Mouse (Mus musculus): ENCODE measurements around the gene Hs2st1.

Hs2st1 gene

DNA sequence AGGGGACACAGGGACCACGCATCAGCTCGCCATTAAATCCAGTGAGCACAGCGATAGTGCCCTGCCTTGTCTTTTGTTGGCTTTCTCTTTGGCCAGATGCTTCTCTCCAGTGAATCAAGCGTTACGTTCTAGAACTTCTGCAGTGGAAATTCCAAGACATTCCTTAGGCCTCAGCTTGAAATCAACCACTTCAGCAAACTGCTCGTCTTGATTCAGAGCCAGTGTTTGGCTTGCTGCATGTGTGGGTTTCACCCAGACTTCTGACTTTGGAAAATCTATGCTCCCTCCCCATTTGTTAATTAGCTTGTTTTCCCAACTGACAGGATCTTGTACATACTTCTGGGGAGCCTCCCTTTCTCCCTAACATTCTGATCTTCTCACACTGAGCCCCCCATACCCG, 16.8 kb upstream of the Hs2st1 start:
- no peak for DNase-seq (ENCODE audit: low spot score)

DNA sequence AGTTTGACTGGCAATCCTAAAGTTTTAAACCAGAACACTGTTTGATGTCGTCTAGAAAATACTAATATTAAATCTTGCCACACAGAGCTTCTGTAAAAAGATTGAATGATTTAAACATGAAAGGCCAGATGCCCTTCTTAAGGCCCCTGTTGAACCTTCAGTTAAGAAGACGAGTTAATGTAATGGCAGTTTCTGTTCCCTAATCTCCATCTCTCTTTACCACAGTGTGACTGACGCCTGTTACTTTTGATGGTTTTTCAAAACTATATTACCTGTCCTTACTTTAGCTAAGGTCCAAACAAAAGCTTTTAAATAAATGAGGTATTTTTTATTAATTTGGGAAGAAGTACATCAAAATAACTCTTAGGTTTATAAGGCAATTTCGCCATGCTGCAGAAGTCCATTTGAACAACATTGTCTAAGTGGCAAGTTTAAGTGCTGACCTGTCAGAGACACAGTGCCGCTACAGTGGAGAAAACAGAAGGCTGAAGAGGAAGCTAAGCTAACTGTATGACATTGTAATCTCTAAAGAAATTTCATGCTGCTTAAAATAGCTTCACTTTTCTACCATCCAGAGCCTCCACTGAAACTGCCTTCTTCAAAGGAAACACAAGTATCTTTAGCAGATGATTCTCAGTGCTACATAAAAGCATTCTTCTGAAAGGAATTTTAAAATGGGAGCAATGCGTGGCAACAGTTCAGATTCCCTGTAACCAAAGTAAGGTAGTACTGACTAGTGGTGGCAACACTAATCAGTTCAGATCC, 15.0 kb upstream of the Hs2st1 start:
- no peak for DNase-seq (ENCODE audit: low spot score)

DNA sequence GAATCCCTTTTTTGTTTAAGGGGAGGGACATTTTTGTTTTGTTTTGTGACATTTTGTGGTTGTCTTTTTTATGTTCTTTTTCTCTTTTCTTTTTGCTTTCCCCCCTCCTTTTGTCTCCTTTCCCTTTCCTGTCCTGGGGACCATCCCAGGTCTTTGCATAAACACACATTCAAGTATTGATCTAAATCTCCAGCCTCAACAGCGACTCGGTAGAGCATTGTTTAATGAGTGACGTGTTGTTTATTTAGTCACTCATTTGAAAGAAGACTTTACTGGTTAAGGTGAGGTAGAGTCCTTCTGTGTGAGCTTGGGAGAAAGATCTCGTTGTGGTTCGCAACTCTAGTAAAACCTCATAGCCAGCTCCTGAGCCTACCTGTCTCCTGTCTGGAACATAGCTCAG, 13.8 kb upstream of the Hs2st1 start:
- no peak for DNase-seq (ENCODE audit: low spot score)

DNA sequence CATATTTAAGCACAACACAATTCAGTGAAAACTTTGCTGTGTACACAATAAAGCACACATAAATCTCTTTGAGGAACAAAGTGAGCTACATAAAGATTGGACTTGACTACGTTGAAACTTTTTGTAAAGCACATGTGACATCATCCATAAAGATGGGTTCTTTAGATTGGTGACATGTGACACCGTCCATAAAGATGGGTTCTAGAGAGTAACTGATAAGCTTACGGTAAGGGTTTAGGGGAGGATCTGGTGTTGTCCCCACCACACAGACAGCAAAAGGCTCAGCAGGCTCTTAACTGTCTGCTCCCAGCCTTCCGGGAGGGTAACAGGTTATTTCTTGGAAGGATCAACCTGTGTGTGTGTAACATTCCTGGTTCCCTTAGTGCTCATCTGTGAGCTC, 12.3 kb upstream of the Hs2st1 start:
- no peak for DNase-seq (ENCODE audit: low spot score)

DNA sequence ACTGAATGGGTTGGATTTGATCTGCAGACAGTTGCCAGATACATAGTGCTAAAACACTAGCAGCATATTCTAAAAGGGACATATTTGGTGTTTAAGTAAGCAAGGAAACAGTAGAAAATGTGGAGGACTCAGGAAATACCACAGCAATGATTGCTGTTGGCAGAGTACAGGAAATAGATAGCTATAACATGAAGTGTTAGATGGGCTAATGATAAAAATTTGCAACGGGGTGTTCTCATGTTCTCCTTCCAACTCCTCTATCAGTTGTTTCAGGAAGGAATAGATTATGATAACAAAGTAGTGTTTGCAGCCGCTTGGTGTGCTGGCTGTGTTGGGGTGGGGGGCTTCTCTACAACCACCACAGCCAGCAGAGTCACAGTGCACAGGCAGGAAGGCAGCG, 11.9 kb upstream of the Hs2st1 start:
- DNase-seq (ENCODE audit: low spot score), result no peak

DNA sequence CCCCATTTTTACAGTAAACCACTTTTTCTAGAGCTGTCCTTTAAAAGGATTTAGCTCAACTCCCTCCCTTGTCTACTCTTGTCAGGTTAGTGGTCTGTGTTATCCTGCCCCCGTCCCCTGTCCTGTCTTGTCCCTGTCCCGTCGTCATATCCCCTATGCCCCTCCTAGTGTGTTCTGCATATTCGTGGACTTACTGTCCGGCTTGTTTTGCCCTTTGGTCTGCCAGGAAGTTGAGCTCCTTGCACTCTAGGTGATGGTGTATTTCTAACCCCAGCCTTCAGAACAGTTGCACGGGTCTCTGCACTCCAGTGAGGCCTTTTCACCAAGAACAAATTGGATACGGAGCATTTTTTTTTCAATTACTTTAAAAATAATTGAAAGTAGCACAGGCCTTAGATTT, 10.3 kb upstream of the Hs2st1 start:
- DNase-seq (ENCODE audit: low spot score), result no peak

DNA sequence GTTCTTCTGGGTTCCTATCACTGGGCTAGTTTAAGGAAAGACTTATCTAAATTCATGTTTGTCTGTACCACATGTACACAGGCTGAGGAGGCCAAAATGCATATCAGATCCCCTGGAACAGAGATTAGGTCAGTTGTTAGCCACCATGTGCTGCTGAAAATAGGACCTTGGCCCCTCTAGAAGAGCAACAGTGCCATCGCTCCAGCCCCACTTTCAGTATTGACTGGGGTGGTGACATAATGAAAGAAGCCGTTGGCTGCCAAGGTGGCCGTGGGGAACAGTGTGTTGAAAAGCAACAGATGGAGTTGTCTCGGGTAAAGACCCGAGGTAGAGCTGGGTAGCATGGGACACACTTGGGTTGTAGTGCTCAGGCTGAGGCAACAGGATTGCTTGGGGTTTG, 9.8 kb upstream of the Hs2st1 start:
- DNase-seq (ENCODE audit: low spot score), result no peak

DNA sequence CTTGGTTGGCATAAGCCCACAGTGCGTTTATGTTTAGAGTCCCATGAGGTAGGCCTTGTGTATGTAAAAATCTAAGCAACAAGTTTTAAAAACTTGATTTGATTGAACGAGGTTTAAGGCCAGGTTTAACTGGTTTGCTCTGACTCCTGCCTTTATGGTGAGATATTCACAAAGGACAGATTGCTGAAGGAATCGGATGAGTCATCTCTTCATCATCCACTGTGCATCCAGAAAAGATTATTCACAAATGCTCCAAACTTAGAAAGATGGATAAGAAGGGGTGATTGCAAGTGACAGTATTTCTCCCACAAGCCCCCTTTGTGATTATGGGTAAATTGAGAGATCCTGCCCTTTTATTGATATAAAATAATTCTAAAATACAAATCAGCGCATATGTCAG, 8.9 kb upstream of the Hs2st1 start:
- no peak for DNase-seq (ENCODE audit: low spot score)

DNA sequence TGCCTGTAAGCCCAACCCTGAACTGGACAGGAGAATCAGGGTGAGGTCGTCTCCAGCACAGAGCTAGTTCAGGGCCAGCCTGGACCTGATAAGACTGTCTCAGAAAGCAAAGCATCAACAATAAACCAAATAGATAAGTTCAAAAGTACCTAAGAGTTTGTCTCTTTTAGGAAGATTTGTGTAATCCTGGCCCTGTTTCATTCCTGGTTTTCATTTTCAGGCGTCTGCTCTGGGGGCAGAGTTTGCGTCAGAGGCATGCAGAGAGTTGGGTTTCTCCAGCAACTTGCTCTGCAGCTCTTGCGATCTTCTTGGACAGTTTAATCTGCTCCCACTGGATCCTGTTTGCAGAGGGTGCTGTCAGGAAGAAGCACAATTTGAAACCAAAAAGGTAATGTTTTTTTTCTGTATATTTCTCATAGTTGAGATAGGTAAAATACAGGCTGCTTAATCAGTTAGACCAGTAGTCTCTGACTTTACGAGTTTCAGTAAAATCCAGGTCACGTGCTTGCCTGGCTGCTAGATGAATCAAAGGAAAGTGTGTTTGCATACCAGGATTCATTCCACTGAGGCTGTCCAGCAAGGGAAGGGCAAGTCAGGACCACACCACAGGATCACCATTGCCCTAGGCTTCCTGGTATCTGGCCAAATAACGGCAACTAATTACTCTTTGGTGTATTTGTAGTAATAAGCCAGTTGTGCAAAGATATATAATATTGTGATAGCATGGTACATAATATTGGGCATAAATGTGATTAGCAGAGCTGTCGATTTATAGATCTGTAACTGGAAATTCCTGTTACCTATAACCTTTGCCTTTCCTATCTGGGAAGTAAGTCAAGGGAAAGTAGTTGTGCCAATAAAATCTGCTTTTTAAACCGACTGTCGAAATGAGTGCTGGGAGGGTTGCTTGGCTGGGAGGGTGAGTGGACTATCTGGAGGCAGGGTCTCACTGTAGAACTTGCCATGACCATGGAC, 7.7 kb upstream of the Hs2st1 start:
- no peak for DNase-seq (ENCODE audit: low spot score)

DNA sequence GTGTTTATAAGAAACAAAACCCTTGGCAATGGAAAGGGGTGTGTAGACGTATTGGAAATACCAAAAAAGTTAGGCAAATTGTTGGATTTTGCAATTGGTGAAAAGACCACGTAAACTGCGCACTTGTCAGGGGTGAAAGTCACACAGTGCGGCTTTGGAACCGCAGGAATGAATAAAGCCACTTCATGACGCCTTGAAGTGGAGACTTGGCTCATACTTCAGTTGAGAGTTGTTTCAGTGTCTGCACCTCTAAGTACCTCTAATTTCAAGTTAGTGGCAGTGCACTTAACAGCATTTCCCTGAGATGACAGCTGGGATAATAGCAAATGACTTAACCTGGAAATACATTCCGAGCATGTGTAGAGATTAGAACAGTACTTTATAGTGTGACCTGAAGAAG, 4.3 kb upstream of the Hs2st1 start:
- DNase-seq (ENCODE audit: low spot score), result no peak

DNA sequence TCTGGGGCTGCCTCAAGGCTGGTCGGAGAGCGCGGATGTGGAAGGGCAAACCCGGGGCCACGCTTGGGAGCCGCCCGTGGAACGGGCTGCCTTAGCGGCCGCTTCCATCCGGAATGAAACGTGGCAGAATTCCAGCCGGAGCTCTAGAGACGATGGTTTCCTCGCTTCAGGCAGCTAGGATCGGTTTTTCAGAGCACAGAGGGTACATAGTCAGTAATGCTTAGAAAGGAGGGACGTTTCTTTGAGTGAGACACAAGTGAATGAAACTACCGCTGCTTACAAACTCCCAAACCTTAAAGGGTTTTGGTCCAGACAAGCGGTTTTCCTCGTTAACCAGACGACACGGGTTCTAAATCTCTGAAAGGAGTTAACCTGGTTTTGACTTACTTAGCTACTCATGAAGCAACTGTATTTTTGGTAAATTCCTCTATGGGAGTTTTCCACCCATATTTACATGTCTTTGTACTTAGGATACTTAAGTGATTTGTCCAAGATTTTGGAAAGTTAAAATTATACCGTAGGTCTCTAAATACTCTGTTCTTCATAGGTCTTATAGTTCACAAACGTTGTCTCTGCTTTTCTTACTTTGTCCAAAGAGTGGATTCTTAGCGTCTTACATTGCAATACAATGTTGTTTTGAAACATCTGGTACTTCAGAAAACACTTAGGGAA, 971 bp upstream of the Hs2st1 start:
- DNase-seq (ENCODE audit: low spot score), result no peak

DNA sequence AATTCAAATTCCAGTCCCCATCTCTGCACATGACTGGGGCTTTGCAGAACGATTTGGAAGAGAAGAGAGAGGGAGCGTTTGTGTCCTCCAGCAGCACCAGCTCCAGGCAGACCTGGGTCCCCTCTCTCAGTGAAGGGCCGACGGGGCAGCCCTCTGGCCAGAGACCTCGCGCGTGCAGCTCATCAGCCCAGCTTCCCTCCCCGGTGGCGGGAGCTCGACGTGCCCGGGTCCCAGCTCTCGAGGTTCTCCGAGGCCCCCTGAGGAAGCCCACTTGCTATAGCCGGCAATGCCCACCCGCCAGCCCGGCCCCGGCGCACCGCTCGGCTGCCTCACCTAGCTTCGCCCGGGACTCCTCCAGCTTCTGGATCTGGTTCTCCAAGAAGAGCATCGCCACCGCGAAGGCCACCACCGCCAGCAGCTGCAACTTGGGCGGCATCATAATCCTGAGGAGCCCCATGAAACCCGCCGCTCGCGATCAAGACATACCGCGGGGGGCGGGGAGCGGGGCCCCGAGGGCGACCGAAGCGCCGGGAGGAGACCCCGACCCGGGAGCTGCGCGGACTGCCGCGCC, 495 bp downstream of the Hs2st1 start:
- peak; percentile 33 for DNase-seq (ENCODE audit: low spot score)

DNA sequence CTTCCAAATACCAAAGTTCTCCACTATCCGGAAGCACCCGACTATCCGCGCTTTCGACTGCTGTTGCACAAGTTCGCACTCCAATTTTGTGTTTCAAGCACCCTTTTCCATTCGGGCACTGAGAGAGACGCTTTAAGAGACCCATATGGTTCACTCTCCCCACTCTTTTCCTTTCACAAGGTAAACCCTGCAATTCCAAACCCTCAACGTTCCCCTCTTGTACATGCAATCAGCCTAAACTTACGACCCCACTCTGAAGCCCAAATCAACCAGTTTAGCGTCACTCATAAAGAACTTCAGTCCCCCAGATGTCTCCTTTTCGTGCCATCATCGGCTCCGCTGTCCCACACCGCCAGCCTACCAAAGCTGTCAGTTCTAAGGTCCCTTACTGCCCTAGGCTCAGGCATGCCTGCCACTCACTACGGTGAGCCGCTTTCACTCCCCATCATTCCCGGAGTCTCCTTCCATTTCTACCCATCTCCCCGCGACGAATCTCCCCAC, 1.1 kb downstream of the Hs2st1 start:
- DNase-seq (ENCODE audit: low spot score), result no peak

DNA sequence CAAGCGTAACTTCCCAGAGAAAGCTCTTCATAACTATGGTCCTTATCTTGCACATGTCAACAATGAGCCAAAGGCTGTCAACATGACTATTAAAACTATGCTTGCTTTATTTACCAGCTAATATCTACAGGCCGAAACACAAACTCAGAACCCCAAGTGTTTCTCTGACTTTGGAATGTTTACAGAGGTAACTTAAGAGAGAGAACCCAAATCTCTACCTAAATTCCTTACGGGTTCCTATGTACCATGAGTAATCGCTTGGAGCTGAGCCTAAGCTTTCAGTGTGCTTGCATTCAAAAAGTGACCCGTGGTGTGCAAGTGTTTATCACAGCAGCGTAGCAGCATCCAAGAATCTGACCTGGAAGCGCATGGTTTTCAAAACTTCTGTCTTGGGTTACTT, 4.8 kb downstream of the Hs2st1 start:
- DNase-seq (ENCODE audit: low spot score), result no peak

DNA sequence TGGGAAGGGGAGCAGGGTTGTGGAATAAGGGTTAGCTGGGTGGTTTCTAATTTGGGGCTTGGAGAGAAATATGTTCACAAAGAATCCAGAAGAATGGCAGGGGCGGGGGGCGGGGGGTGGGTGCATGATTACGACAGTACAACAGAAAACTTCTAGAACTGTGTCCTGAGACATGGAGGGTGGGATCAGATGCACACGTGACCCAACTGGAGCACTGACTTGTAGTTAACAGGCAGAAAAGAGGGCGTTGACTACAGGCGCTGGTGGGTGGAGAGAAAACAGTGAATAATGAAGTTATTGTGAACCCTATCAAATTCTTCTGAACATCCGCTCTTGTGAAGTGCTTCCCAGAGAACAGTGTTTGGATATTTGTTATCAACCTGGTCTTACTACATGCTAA, 6.1 kb downstream of the Hs2st1 start:
- no peak for DNase-seq (ENCODE audit: low spot score)

DNA sequence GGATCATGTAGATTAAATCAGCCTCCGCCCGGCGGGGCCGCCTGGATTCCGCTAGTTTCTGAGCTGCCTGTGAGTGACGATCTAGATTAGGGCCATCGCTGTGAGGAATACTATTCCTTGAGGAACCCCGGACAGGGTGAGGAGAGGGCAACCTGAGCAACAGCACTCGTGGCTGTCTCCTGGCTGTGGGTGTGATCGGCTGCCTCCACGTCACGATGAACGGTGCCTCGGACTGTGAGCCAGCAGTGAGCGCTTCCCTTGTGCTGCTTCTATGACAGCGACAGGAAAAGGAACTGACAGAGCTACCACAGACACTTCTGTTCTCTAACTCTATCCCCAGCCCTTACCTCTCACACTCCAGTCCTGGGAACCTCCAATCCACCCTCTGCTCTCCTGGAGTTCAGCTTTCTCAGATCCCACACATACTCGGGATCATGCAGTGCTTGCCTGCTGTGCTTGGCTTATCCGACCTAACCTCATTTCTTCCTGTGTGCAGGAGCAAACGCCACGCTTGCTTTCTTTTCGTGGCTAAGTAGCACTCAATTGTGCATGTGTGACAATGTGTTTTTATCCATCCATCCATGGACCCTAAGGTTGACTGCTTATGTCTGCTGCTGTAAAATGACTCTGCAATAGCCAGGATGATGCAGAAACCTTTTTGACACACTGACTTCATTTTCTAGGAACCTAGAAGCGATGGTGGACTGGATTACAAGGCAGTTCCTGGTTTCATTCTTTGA, 8.3 kb downstream of the Hs2st1 start:
- DNase-seq (ENCODE audit: low spot score), result no peak

DNA sequence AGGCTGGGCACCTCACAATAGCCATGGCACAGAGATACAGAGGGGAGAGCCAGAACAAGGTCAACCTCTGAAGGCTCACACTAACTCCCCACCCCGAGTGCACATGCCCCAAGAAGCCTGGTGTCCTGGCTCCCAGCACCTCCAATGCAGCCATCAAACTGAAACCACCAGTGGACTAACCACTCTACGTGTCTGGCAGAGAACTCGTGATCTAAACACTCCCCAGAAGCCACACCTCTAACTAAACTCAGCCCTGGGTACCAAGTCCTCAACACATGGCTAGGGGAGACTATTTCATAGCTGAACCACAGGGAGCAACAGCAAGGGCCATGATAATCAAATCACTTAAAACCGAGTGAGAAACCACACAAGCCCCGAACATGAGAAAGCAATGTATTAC, 11.7 kb downstream of the Hs2st1 start:
- no peak for DNase-seq (ENCODE audit: low spot score)

DNA sequence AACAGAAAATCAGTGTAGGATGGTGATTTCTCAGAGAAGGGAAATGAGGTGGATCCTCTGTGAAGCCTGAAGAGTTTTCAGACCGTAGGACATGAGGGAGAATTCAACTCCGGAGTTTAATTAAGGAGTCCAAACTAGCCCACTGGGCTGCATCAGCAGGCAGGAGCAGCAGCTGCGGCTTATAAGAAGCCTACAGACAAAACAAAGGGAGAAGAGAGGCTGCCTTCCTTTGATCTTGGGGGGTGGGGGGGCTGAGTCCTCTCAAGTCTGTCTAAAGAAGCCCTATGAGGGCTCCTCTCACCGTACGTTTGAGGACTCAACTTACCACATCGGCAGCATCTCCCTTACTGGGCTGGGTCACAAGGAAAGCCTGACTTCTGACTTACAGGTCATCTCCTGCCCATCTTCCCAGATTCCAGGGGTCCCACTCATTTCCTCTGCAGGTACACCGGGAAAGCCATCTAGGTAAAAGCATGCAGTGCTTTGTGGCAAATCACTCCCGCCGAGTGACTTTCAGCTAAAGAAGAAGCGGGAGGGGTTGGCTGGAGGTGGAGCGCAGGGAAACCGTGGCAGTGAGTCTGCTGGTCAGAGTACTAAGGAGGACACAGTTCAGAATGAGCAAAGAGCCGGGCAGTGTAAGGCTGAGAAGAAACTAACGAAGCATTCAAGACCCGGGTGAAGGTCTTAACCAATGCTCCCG, 13.2 kb downstream of the Hs2st1 start:
- DNase-seq (ENCODE audit: low spot score), result no peak

DNA sequence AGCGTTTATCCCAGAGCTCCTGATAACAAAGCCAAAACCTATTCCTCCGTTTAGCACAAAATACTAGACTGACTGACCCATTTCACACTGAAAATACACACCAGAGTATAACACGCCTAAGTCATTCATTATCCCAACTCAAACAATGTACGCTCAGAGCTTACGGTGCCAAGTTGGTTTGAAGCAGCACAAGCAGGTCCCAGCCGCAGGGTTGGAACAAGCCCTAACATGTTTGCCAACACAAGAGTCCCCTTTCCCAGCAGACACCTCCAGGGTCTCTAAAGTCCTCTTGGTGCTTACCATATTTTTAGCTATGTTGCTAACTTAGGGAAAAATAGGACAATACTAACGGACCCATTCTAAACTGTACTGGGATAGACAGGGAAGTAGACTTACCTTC, 14.8 kb downstream of the Hs2st1 start:
- DNase-seq (ENCODE audit: low spot score), result no peak

DNA sequence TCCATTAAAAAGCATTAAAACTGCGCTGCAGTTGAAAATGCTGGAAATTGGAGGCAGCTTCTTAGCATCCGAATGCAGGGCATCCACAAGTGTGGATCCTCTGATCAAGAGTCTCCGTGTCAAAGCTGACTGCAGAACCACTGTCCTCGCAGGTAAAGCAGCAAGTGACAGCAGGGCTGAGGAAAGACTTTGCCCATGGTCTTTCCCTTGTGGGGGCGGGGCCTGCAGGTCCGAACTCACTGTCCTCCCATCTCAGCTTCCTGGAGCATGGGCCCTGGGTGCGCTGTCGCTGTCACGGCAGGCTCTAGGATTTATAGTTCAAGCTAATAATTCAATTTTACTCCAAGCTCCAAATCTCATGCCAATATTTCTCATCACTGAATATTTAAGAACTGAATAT, 15.5 kb downstream of the Hs2st1 start:
- DNase-seq (ENCODE audit: low spot score), result no peak

DNA sequence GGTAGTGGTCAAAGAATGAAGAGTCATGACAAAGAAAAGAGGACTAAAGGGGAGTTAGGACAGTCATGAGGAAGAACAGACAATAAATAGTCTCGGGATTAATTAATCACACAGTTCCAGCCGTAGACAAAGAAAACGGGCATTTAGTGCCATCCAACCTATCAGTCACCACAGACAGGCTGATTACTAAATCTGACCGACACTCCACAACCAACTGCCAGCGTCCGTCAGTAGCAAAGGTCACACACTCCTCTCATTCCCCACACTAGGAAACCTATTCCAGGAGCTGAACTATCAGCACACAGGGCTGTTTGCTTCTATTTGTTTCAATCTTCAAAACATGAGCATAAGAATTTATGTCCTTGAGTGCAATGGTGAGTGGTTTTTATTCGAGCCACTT, 16.0 kb downstream of the Hs2st1 start:
- DNase-seq (ENCODE audit: low spot score), result no peak

Measured in ovary, postnatal 10 days (tissue).